Mouse (Mus musculus) mature B cell (primary cell): Measurements from ENCODE around the gene Gm42669.

Experiments used
- in situ Hi-C: fragments of 300-500 bp; cut with MboI; formaldehyde crosslinking; loops from 2 replicates; pipeline ENCODE4 v1.14.3; 2019

Gm42669 gene

GRCm38 (mm10) chr5:107507321-107507720 lies at the start of gene Gm42669:
Gm42669 (plus strand) TSS chr5:107507621.
- in situ Hi-C loops, result no loop called here

- in situ Hi-C loops, result no loop called here
These were observed 45.0 kb upstream of the Gm42669 start for GRCm38 (mm10) chr5:107462147-107463076.

GRCm38 (mm10) chr5:107466501-107466900 lies 40.9 kb upstream of the Gm42669 start:
- in situ Hi-C loops, result no loop called here

- in situ Hi-C loops, result no loop called here
These were observed 40.3 kb upstream of the Gm42669 start for GRCm38 (mm10) chr5:107467098-107467497.

GRCm38 (mm10) chr5:107470600-107471329 lies 36.7 kb upstream of the Gm42669 start:
- in situ Hi-C loops, result no loop called here

- in situ Hi-C loops, result no loop called here
These were observed 27.2 kb upstream of the Gm42669 start for GRCm38 (mm10) chr5:107480194-107480593.

- in situ Hi-C loops, result no loop called here
These were observed 18.4 kb upstream of the Gm42669 start for GRCm38 (mm10) chr5:107488996-107489395.

GRCm38 (mm10) chr5:107491036-107491435 lies 16.4 kb upstream of the Gm42669 start:
- in situ Hi-C loops, result no loop called here

- in situ Hi-C loops, result no loop called here
These were observed 14.9 kb upstream of the Gm42669 start for GRCm38 (mm10) chr5:107492471-107492870.

GRCm38 (mm10) chr5:107494759-107495158 lies 12.7 kb upstream of the Gm42669 start:
- in situ Hi-C loops, result no loop called here

- in situ Hi-C loops, result no loop called here
These were observed 11.4 kb upstream of the Gm42669 start for GRCm38 (mm10) chr5:107496047-107496446.

- in situ Hi-C loops, result no loop called here
These were observed 9.6 kb upstream of the Gm42669 start for GRCm38 (mm10) chr5:107497519-107498501.

GRCm38 (mm10) chr5:107498806-107499310 lies 8.6 kb upstream of the Gm42669 start:
- in situ Hi-C loops, result no loop called here

GRCm38 (mm10) chr5:107499891-107500535 lies 7.4 kb upstream of the Gm42669 start:
- in situ Hi-C loops, result no loop called here

- in situ Hi-C loops, result no loop called here
These were observed 6.7 kb upstream of the Gm42669 start for GRCm38 (mm10) chr5:107500741-107501140.

GRCm38 (mm10) chr5:107510503-107510902 lies 3.1 kb downstream of the Gm42669 start:
- in situ Hi-C loops, result no loop called here

GRCm38 (mm10) chr5:107511326-107511725 lies 3.9 kb downstream of the Gm42669 start:
- in situ Hi-C loops, result no loop called here

GRCm38 (mm10) chr5:107513583-107513982 lies 6.2 kb downstream of the Gm42669 start:
- in situ Hi-C loops, result no loop called here

- in situ Hi-C loops, result no loop called here
These were observed 8.0 kb downstream of the Gm42669 start for GRCm38 (mm10) chr5:107515453-107515852.

GRCm38 (mm10) chr5:107516087-107516486 lies 8.7 kb downstream of the Gm42669 start:
- in situ Hi-C loops, result no loop called here

GRCm38 (mm10) chr5:107518602-107519001 lies 11.2 kb downstream of the Gm42669 start:
- in situ Hi-C loops, result no loop called here
